In the genomic region with DNA sequence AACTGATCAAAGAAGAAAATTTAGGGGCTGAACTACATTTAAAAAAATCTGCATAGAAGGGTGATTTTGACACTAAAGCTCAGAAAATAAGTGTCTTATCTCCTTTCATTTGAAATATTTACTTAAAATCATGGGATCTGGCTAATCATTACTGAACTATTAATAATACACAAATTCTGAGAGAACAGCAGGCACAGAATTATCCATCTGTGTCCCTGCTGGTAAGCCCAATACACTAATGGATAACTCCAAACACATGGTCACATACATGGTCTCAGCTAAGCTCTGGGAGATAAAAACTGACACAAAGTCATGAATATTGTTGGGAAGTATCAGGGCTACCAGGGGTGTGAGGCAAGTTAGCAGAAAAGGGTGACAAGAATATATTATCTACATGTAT, we compare ENCODE assay signal across 18 mouse cellular contexts.
DNase-seq lines count a peak whose midpoint lies in the region; TF ChIP-seq lines count a peak whose summit lies in the region.
"Had no signal": no experiment of that assay in that cellular context is flagged by ENCODE, and none has a peak within 500 bp of the region (broad histone marks: within the 10 kb centered on the region; RNA-seq: fewer than 3 reads in every experiment).

No protein-coding gene starts in this region.

- no peak overlapping the region for H3K4me3 ChIP-seq in layer of hippocampus, adult 2 months
- H3K4me3 ChIP-seq: embryonic facial prominence, embryonic 10.5 days; embryonic facial prominence, embryonic 12.5 days; forebrain, embryonic 12.5 days had no signal

- DNase-seq in kidney, adult 9 months = peak; percentile 29
- no peak for DNase-seq in kidney, postnatal 36 days
- peak; percentile 11 to 24 for DNase-seq in layer of hippocampus, adult 2 months (ENCODE audit: low spot score in 2 of 2)
- no peak for DNase-seq in layer of hippocampus, postnatal 10 days (ENCODE audit: low spot score in 2 of 2)
- DNase-seq in layer of hippocampus, adult 9-10 months (ENCODE audit: low spot score) = peak; percentile 41
- DNase-seq in spleen, adult 18-20 months = no peak
- DNase-seq in cerebellum, postnatal 25 days = no peak
- DNase-seq: adrenal gland, adult 2 months; adrenal gland, postnatal 10 days; adrenal gland, postnatal 25 days; cerebellum, adult 11 months; cerebellum, adult 18-20 months; cerebellum, adult 8-10 months; cerebellum, adult 9-11 months; cerebellum, postnatal 14 days had no signal

- H3K27ac ChIP-seq in layer of hippocampus, adult 2 months = peak overlapping the region; percentile 72
- H3K27ac ChIP-seq: embryonic facial prominence, embryonic 10.5 days; embryonic facial prominence, embryonic 12.5 days; forebrain, embryonic 12.5 days had no signal

- no peak for TF ChIP-seq CTCF in layer of hippocampus, adult 2 months (conservative IDR thresholded peaks at IDR 0.05)

Comparison
In these comparisons a context has a peak if more than half of its experiments do, and no peak if none do; other contexts are left out.
1. DNase-seq: peak in kidney, adult 9 months (single experiment), layer of hippocampus, adult 2 months (2 of 2) and layer of hippocampus, adult 9-10 months (single experiment); none in kidney, postnatal 36 days (0 of 2), layer of hippocampus, postnatal 10 days (0 of 2), spleen, adult 18-20 months (0 of 2) and cerebellum, postnatal 25 days (0 of 2).